Mouse (Mus musculus) urinary bladder, postnatal 36 days (tissue): ENCODE measurements around the gene Atxn2l.
"Not testable (repeated sequence)": the region's sequence is repeated elsewhere in the genome, so short reads cannot be mapped to it uniquely, and the experiment has no call there.

ENCODE experiments used
- DNase-seq, 2 experiments: peaks; one replicate each; pipeline ENCODE4 v3.0.0; 2022; ENCODE audit warnings: low spot score in 2 of 2, mixed read lengths in 1 of 2

Atxn2l gene

DNA sequence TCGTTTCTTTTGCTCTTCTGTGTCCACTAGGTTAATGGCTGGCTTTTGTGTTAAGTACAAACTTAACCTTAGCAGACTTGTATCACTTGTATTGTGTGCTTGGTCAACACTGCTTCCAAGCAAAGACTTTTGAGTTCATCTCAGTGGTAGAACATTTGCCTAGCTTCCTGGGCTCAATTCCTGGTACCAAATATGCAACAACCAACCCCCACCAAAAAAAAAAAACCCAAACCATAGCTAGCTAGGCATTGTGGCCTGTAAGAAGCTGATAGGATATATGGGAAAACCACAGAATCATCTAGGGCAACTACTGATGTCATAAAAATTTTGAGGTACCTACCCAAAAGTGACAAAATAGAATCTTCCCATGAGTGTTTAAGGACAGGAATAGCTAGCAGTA lies 12.2 kb downstream of the Atxn2l start:
- DNase-seq: no peak

DNA sequence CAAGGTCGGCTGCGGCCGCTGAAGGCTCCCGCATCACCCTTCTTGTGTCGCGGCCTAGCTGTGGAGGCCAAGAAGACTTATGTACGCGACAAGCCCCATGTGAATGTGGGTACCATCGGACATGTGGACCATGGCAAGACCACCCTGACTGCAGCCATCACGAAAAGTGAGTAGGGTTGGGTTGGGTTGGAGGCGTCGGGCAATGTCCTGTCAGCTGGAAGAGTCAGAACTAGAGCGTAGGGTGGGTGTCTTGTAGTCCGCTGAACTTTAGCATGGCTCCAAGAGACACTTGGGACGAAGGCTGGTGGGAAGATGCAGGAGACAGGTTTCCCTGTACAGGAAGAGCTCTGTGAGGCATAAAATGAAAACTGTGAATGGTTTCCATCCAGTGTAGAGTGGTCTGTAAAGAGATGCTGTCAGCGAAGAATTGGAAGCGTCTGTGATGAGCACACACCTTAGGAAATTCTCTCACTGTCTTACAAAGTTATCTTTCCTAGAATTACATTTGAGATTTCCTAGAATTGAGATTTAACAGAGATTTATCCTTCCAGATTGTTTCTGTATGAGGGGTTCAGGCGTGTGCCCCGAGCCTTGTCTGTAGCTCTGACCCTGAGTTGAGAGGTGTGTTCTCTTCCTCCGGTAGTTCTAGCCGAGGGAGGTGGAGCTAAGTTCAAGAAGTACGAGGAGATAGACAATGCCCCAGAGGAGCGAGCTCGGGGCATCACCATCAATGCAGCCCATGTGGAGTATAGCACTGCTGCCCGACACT lies 15.4 kb downstream of the Atxn2l start:
- not testable (repeated sequence) for DNase-seq

DNA sequence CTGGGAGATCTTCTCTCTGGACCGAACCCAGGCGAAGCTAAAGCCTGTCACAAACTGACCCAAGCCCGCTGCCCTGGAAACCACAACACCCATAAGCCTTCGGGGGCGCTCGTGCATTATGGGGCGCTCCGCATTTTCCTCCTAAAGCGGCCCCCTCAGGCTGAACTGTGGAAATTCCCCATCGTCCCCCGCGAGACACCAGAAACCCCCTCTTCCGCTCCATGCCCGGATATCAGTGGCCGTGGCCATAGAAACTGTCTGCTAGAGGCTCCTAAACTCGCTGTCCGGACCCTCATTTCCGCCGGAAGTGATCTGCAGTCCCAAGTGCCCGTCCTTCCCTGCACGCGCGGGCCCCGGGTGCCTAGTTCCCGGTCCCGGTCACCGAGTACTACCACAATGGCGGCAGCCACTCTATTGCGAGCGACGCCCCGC lies 16.2 kb downstream of the Atxn2l start, which contains the start of gene Tufm:
Gene Tufm (plus strand): TSS at position 310 of the 432 bp plus-strand sequence.
- peak; percentile 83 to 95 for DNase-seq

DNA sequence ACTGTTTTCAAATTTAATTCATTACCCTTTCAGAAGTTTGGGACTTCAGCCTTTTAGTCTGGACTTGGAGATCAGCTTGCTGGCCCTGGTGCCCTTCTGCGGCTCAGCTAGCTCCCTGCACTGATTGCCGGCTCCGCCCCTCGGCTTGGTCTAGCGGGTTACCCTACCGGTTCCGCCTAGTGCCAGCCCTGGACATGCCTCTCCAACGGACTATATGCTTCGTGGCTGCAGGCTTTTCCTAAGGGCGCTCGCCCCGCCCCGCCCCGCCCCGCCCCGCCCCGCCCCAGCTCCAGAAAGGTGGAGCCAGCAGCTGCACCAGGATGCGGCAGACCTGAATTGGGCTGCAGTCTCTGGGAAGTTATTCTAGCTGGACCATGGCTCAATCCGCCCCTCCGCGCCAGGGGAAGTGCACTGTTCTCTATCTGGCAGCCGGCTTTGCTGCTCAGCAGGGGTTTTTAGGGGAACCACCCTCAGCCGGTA lies 20.8 kb downstream of the Atxn2l start:
- peak; percentile 77 to 91 for DNase-seq

DNA sequence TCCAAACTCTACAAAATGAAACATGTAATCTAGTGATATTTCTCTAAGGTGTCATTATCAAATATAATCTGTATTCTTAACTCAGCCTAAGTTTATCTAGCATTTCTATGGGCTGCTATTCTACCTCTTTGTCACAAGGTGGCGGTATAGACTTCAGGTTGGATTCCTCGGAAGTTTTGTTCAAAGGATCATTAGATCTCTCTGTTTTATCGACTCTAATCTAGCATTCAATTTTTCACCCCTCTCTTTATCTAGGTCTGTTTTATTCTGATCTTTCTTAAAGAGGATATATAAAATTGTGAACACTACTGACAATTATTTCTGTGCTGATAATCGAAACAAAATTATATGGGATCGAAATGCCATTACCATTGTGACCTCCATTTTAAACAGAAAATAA lies 21.5 kb downstream of the Atxn2l start:
- DNase-seq: no peak

DNA sequence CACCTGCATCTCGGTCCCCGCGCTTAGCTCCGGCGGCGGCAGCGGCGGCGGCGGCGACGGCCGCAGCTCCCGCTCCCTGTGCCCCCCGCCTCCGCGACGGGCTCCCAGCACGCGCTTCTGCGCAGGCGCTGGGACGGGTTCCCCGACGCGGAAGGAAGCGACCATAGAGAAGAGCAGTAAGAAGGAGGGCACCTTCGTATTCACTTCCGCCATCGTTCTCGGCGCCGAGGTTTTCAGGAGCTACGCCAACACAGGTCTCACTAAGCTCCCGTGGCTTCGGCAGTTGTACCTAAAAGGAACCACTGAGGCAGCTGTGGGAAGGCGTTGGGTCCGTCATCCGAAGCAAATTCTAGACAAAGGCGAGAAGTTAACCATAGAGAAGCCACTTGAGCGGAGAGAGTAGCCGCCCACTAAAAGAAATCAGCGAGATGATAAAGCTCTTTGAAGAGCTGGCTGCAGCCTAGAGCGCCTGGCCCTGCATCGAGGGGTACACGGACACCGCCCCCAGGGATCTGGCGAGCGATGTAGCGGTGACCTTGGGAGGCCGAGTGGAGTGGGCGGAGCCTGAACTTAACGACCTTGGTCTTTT lies 28.1 kb downstream of the Atxn2l start, which contains the start of gene Sh2b1:
Gene Sh2b1 (minus strand): TSS at position 432 of the 589 bp plus-strand sequence.
- DNase-seq: peak; percentile 74 to 83

DNA sequence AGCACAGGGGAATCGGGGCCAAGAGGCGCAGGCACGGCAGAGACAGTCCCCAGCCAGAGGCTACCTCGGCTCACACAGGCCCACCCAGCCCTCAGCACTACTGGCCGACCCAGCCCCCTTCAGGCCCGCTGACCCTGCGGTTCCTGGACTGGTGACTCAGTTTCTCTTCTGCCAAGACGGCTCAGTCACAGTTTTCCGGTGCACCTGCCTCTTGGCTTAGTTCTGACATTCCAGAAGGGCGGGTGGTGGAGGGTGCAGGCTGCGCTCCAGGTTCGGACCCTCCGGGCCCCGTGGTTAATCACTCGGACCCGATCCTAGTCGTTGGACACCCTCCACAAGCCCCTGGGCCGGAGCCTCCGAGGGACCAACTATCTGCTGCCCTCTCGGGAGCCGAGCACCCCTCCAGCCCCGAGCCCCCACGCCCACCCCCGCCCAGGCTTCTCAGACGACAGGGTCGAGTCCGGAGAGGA lies 28.7 kb downstream of the Atxn2l start:
- DNase-seq: peak; percentile 19 to 20

DNA sequence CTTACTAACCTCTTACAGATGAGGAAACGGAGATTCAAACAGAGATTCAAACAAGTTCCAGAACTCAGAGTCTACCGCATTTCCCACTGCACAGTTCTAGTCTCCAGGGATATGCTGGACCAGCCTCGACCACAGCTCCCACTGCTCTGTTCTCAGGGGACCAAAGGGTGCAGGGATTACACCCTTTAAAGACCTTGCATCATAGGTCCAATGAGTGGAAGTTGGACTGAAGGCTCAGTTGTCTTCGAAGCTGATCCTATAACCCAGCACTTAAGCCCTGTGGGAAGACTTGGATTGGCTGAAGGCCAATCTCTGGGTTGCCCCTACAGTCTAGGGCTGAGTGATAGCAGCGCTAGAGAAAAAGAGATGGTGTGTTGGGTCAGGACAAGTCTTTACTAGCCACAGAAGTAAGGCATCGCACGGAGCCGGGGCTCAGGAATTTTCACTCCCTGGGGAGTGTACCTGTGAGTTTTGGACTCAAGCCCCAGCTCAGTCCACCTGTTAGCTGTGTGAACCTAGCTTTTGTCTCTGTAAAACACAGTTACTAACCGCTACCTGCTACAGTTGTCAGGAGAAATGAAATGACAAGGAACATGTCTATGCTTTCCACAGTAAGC lies 29.7 kb downstream of the Atxn2l start:
- DNase-seq: no peak

DNA sequence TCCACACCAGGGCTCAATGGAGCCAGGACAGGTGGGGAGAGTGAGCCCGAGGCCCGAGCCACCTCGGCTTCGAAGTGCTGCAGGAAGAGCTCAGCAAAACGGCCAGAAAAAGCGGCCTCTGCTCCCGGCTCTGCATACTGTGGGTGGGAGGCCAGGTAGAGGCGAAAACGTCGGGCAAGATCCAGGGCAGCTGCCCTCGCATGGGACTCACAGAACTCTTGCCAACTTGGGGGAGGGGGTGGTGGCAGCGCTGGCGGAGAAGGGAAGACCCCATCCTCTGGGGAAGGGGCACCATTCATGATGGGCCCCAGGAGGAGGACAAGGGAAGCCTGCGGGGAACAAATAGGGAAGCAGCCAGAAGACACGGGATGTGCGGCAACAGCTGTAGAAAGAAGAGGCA lies 30.5 kb downstream of the Atxn2l start:
- no peak for DNase-seq

DNA sequence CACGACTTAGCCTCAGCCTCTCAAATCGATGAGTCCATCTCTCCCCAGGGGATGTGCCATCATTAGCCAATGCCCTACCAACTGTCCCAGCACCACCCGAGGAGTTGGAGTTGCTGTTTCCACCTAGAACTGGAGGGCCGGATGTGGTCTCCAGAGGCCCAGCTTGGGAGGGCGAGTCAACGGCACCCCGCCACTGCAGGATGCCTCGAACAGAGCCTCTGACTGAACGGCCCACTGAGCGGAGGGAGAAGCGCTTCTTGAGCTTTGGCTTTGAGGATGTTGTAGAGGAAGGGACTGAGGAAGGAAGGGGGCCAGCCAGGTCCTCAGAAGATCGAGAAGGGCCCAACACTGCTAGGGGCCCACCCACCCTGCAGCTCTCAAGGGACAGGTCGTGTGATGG lies 30.9 kb downstream of the Atxn2l start:
- DNase-seq: no peak

DNA sequence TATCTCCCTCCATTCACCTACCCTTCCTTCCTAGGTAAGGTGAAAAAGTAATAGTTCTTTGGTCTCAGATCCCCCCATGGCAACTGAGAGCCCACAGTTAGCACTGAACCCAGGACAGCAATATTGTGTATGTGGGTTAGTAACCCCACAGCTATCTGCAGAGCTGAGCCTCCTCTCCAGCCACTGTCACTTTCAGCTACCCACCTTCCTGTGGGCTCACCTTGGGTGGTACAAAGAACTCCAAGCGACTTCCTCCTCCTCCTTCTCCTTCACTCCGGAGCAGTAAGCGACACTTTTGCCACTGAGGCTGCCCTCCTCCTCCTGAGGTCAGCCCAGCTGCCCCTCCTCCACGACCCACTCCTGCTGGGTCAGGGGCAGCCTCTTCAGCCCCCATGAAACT lies 31.4 kb downstream of the Atxn2l start:
- no peak for DNase-seq

DNA sequence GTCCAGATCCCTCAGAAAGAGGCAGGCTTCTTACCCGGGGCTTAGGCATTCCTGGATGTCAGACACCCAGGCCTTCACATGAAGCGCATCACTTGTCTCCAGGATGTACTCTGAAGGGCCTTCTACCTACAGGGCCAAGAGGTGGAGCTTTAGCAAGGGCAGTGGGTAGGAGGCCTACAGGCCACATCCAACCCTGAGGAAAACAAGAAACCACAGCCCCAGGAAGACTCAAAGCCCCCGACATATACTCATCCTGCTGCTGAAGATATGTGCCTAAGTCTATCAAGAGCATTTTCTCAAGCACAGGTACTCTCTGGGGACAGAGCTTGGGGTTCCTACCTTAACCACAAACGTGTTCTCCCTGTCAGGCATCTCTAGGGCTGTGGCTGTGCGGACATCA lies 31.9 kb downstream of the Atxn2l start:
- no peak for DNase-seq

DNA sequence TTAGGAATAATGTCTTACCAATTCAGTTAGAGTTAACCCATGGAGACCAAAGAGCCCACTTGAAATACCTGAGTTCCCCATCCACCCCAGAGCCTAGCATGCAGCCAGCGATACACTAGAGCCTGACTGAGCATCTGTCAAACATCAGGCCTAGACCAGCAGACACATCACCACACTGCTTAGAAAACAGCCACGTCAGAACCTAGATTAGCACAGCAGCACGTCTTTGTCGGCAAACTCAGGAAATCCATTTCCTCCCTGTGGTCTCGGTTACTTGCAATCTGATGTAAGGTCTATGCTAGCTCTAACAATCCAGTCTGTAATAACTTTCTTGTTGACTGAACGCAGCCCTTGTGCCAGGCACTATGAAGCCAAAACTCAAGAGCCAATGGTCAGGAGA lies 33.2 kb downstream of the Atxn2l start:
- DNase-seq: no peak

DNA sequence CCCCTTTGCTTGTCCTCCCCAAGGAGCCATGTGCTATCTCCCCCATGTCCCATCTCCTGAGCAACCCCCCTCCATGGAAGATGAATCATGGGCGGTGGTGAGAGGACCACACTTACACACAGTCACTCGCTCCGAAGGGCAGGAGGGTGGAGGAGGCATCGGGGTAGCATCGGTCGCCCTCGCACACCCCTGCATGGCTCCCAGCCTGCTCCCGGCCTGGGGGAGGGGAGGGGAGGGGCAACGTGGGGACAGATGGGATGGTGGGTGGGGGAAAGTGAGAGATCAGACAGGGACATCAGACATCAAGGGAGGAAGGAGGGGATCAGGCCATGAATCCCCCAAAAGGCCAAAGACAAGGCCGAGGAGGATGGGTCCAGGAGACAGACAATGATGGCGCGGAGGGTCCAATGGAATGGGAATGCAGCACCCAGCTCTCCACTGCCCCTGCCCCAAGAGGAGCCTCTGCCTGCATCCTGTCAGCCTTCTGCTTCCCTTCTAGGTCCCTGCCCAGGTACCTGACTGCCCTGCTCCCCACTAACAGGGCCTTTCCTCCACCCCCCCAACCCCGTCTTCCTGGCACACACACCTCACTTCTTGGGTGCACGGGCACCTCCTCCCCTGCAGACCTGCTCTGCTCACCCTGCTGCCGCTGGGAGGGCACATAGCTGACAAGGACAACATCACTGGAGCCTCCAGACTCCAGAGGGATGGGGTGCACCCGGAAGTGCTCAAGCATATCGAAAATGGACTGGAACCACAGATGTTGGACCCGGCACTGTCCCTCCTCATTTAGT lies 35.2 kb downstream of the Atxn2l start:
- DNase-seq: no peak

DNA sequence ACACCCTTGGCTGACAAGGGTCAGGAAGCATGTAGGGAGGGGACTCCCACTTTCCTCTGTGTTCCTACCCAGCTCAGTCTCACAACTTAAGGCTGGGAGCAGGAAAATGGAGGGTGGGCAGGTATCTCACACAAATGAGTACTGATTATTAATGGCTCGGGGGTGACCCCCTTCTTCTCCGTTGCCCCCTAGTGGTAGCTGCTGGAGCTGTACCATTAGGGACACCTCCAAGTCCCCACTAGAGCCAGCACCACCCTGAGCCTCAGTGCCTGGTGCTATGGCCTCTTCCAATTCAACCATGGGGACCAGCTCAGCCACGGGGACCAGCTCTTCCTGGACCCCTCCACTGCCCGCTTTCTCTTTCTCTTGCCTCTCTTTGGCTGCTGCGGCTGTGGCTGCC lies 36.0 kb downstream of the Atxn2l start:
- no peak for DNase-seq

DNA sequence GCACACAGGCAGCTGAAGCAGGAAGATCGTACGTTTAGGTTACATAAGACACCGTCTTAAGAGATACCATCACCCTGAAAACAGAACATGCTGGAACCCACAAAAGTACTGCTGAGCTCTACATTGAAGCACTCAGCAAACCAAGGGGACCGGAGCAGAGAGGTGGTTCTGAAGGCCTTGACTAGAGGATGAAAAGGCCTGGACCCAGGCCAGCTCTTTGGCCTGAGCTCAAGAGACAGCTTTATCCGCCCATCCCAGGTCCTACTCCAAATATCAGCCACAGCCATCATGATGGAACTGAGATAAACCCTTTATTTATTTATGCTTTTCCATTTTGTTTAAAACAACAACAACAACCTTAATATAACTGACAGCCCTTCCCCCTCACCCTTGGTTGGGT lies 36.5 kb downstream of the Atxn2l start:
- DNase-seq: no peak

DNA sequence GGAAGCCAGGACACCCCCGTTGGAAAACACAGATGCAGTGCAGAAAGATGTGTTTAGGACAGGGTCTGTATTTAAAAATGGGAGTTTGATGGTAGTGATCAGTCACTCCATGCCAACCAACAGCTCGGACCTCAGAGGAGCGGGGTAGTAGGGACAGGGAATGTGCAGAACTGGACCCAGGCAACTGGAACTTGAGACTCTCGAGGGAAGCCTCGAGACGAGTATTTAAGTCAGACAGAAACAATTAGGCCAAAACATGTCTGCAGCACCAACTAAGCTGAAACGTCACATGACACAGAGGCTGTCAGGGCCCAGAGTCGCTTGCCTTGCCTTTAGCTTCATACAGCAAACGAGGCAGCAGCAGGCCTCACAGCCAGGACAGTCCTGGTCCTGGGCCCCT lies 37.1 kb downstream of the Atxn2l start:
- DNase-seq: no peak

DNA sequence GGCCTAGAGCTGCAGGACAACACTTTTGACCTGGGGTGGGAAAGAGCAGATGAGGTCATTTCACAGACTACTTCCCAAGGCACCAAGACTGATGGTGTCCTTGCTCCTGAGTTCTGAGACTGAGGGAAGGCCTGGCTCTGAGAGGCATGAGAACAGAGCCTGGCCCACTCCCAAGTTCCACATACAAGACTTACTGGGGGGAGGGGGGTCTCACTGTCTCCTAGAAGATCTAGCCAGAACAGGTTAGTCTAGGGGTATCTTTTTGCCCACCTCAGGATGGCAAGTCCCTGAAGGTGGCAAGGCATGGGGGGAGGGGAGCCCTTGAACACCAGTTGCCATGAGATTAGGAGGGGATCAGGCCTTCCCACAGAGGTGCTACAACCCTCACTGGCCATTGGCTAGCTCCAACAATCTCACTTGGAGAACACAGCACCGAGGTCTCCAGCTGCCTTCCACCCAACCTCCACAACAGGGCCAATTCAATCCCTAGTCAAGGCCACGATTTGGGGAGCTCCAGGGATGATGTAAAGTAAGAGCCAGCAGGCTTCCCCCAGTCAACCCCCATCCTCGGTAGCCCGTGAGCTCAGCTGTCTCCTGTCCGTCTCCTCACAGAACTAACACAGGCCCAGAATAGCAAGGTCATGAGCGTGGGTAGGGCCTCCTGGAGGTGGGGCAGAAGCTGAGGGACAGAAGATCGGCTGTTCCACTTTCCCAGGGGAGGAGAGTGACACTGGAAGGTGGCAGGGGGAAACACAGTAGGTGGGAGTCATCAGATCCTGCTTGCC lies 37.8 kb downstream of the Atxn2l start:
- DNase-seq: no peak

DNA sequence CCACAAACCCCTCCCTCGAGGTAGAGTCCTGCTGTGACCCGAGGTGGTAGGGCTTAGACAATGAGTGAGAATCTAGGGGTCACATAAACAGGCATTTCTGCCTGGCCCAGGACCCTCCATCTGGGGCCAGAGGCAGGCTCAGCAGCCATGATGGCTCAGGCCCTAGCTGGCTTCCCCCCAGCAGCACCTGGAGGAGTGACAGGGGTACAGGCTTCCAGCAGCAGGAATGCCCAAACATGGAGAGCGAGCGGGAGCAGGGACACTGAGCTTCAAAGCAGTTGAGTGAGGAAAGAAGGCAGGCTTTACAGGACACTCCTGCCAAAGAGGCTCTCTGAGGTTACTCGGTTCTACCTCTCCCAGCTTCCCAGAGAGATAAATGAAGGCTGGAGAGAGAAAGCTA lies 38.4 kb downstream of the Atxn2l start:
- DNase-seq: no peak

DNA sequence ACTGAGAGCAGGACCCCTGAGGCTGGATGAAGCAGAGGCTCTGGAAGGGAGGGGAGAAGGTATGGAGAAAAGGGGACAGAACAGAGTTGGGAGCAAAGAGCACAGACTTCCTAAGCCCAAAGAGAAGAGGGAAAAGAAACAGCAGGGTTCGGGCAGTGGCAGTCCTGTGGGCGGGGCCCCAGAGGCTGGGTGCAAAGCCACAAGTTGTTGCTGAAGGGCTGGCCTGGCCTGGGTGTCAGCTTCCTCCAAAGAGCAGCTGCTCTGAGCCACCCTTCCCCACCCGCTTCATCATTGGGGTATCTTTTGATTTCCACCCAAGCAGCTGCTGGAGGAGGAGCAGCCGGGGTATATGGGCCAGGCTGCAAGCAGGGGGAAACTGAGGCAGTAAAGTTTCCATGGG lies 39.1 kb downstream of the Atxn2l start:
- DNase-seq: no peak

DNA sequence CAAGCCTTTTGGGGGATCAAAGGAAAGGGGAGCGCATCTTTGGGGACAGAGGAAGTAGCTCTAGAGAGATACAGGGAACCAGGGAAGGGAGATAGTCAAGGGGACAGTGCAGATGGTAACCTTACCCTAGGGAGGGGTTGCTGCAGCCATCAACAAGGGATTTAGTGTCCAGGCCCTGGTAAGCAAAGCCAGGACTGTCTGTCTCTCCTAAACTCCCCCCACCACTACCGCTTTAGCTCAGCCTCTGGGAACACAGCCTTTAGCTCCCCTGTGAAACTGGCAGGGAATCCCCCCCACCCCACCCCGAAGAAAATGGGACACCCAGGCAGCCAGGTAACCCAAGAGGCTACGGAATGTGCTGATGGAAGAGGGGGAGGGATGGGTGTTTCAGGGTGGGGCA lies 39.7 kb downstream of the Atxn2l start:
- no peak for DNase-seq
